Mouse (Mus musculus): ENCODE data around the gene Gpx4. TPM values are rescaled to one million over a fixed set of nuclear protein-coding genes. Genes with fewer than 3 reads are reported as not detected.

The Gpx4 gene
- polyA plus RNA-seq, 1 experiment from 2014 or later = 767 TPM

DNA sequence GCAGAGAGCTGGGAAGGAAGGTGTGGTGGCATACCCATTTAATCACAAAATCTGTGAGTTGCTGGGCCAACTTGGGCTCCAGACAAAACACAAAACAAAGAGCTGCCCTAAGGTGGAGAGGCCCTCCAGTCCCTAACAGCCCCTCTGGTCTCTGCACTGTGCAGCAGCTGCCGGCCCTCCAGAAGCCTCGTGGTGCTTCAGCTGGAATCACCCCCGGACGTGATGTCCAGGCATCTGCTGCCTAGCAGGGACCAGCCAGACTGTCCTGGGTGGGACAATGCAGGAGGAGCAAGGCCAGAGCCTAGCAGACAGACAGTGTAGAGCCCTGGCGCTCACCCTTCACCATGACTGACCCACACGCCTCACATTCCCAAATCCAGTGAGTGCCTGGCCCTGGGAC, 44.6 kb downstream of the Gpx4 start:
- Histone ChIP-seq H3K27me3 (ENCODE audit: insufficient read depth, poor library complexity, severe bottlenecking) (no peaks in the 10 kb centered on the region), H3K9me3 (no peaks in the 10 kb centered on the region), H3K36me3 (peaks cover 14% of the 10 kb centered on the region), H3K27ac (peak overlapping the region; percentile 23; the same call in 1 of the 2 replicates), H3K4me3 (no peak overlapping the region), H3K4me1 (peaks cover 66% of the 10 kb centered on the region)
- no peak for DNase-seq (ENCODE audit: low spot score)
- WGBS = 90% methylated on average over 6 of the region's 6 CpGs

- Histone ChIP-seq H3K4me1 (peaks cover 69% of the 10 kb centered on the region), H3K27me3 (ENCODE audit: insufficient read depth, poor library complexity, severe bottlenecking) (no peaks in the 10 kb centered on the region), H3K4me3 (no peak overlapping the region), H3K36me3 (peaks cover 14% of the 10 kb centered on the region), H3K9me3 (no peaks in the 10 kb centered on the region), H3K27ac (0 out of 2 replicates have a peak overlapping the region, but pooled peaks have one; percentile 38)
- DNase-seq (ENCODE audit: low spot score) = no peak
- 84% methylated on average over 5 of the region's 5 CpGs for WGBS
Measured at GRCm38 (mm10) chr10:80092690-80093089, 45.7 kb downstream of the Gpx4 start.

DNA sequence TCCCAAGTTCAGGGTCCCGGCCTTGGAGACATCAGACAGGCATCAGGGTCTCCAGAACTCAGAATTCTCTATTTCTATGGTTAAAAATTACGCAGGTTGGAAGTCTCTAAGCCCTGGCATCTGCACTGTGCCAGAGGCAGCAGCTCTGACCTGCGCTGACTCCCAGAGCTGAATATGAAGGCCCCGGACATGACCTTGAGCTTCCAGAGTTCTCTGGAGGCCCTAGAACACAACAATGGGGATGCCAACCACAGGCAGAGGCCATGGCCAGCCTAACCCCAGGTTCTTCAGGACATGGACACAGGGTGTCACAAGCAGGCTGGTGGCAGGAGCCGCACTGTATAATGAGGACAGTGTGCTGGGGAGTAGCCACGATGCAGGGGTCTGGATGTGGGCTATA, 47.1 kb downstream of the Gpx4 start:
- no peak overlapping the region for H3K4me3 ChIP-seq
- H3K9me3 ChIP-seq = no peaks in the 10 kb centered on the region
- 89% methylated on average over 6 of the region's 6 CpGs for WGBS
- no peaks in the 10 kb centered on the region for H3K27me3 ChIP-seq (ENCODE audit: insufficient read depth, poor library complexity, severe bottlenecking)
- H3K36me3 ChIP-seq = peaks cover 12% of the 10 kb centered on the region
- no peak for DNase-seq (ENCODE audit: low spot score)
- H3K4me1 ChIP-seq = peaks cover 77% of the 10 kb centered on the region
- peak overlapping the region; percentile 13; the same call in 1 of the 2 replicates for H3K27ac ChIP-seq

- no peak overlapping the region for H3K4me3 ChIP-seq
- H3K27ac ChIP-seq = peak overlapping the region; percentile 13; the same call in 1 of the 2 replicates
- H3K9me3 ChIP-seq = no peaks in the 10 kb centered on the region
- H3K27me3 ChIP-seq (ENCODE audit: insufficient read depth, poor library complexity, severe bottlenecking) = no peaks in the 10 kb centered on the region
- DNase-seq (ENCODE audit: low spot score) = no peak
- WGBS = 74% methylated on average over 3 of the region's 3 CpGs
- H3K4me1 ChIP-seq = peaks cover 78% of the 10 kb centered on the region
- peaks cover 11% of the 10 kb centered on the region; the same call in 1 of the 2 replicates for H3K36me3 ChIP-seq
Measured at GRCm38 (mm10) chr10:80094684-80095083, 47.7 kb downstream of the Gpx4 start.

GRCm38 (mm10) chr10:80095547-80095946, 48.6 kb downstream of the Gpx4 start:
- H3K4me1 ChIP-seq = peaks cover 87% of the 10 kb centered on the region
- H3K4me3 ChIP-seq = no peak overlapping the region
- no peaks in the 10 kb centered on the region for H3K27me3 ChIP-seq (ENCODE audit: insufficient read depth, poor library complexity, severe bottlenecking)
- WGBS = 80% methylated on average over 5 of the region's 5 CpGs
- H3K9me3 ChIP-seq = no peaks in the 10 kb centered on the region
- H3K27ac ChIP-seq = peak overlapping the region; percentile 80; the same call in 1 of the 2 replicates
- no peak for DNase-seq (ENCODE audit: low spot score)
- H3K36me3 ChIP-seq = peaks cover 10% of the 10 kb centered on the region; the same call in 1 of the 2 replicates

- 7% methylated on average over 6 of the region's 7 CpGs for WGBS
- DNase-seq (ENCODE audit: low spot score) = peak; percentile 90
Measured at GRCm38 (mm10) chr10:80097275-80097674, 50.3 kb downstream of the Gpx4 start.

DNA sequence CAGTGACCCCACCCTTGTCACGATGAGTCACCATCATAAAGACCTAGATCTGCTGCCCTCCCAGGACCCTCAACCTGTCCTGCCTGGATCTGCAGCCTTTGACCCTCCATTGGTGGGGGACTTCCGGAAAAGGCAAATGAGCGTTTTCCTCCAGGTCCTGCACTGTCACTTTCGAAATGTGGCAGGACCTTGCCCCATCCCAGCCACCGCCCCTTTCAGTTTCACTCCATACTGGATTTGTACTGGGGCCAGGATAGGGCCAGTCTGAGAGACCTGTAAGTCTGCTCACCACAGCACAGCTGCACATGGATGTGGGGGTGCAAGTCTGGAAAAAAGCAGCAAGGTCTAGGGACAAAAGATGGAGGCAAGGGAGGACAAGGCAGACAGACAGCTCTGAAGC, 51.7 kb downstream of the Gpx4 start:
- Histone ChIP-seq H3K27me3 (ENCODE audit: insufficient read depth, poor library complexity, severe bottlenecking) (no peaks in the 10 kb centered on the region), H3K4me3 (no peak overlapping the region), H3K4me1 (peaks cover 92% of the 10 kb centered on the region), H3K9me3 (no peaks in the 10 kb centered on the region), H3K36me3 (0 out of 2 replicates have a peak, but pooled peaks cover 4% of the 10 kb centered on the region), H3K27ac (0 out of 2 replicates have a peak overlapping the region, but pooled peaks have one; percentile 18)
- DNase-seq (ENCODE audit: low spot score) = no peak
- 80% methylated on average over 5 of the region's 5 CpGs for WGBS

More at GRCm38 (mm10) chr10:80097275-80097674, 50.3 kb downstream of the Gpx4 start:
- Histone ChIP-seq H3K27me3 (ENCODE audit: insufficient read depth, poor library complexity, severe bottlenecking) (no peaks in the 10 kb centered on the region), H3K4me3 (peak overlapping the region; percentile 36), H3K4me1 (peaks cover 96% of the 10 kb centered on the region), H3K27ac (peak overlapping the region; percentile 80), H3K36me3 (0 out of 2 replicates have a peak, but pooled peaks cover 4% of the 10 kb centered on the region), H3K9me3 (no peaks in the 10 kb centered on the region)

DNA sequence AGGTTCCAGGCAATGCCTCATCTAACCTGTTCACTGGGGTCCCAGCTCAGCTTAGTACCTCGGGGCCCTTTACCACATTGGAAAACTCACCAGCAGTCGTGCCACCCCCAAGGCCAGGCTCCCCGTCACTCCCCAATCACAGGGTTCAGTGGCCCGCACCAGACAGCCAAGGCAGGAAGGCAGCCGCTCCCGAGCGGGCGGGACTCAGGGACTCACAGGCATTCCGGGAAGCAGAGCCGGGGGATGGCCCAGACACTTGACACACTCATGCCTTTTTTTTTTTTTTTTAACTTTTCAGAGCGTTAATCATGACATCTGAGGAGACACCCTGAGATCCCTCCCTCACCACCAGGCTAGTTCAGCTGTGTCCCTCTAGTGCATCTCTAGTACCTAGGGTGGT, 54.0 kb downstream of the Gpx4 start:
- DNase-seq (ENCODE audit: low spot score) = no peak
- Histone ChIP-seq H3K9me3 (no peaks in the 10 kb centered on the region), H3K36me3 (0 out of 2 replicates have a peak, but pooled peaks cover 4% of the 10 kb centered on the region), H3K4me3 (peak overlapping the region; percentile 97), H3K27ac (peak overlapping the region; percentile 94), H3K4me1 (peaks cover 75% of the 10 kb centered on the region), H3K27me3 (ENCODE audit: insufficient read depth, poor library complexity, severe bottlenecking) (no peaks in the 10 kb centered on the region)
- WGBS = 40% methylated on average over 11 of the region's 11 CpGs

- Histone ChIP-seq H3K27ac (peak overlapping the region; percentile 94), H3K27me3 (ENCODE audit: insufficient read depth, poor library complexity, severe bottlenecking) (no peaks in the 10 kb centered on the region), H3K4me3 (peak overlapping the region; percentile 97), H3K4me1 (peaks cover 61% of the 10 kb centered on the region), H3K36me3 (0 out of 2 replicates have a peak, but pooled peaks cover 4% of the 10 kb centered on the region), H3K9me3 (no peaks in the 10 kb centered on the region)
- DNase-seq (ENCODE audit: low spot score) = peak; percentile 92
- under 1% methylated on average over 58 of the region's 59 CpGs for WGBS
Measured at GRCm38 (mm10) chr10:80102216-80102915, 55.4 kb downstream of the Gpx4 start.

DNA sequence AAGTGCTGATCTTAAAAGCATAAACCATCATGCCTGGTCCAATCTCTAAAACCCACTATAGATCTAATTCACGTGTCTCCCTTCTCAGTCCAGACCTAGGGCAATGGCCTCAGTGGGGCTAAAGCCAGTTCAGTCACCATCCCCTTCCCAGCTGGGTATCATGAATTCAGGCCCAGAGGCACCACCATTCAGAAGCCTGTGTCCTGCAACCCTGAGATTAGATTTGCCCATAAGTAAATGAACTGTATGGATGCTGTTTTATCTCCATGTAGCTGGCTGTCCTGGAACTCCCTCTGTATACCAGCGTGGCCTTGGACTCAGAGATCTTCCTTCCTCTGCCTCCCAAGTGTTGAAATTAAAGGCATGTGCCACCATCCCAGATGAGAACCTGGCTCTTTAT, 56.1 kb downstream of the Gpx4 start:
- peak overlapping the region; percentile 97 for H3K4me3 ChIP-seq
- no peak for DNase-seq (ENCODE audit: low spot score)
- H3K9me3 ChIP-seq = no peaks in the 10 kb centered on the region
- H3K27ac ChIP-seq = peak overlapping the region; percentile 94
- H3K4me1 ChIP-seq = peaks cover 55% of the 10 kb centered on the region
- H3K36me3 ChIP-seq = 0 out of 2 replicates have a peak, but pooled peaks cover 4% of the 10 kb centered on the region
- 75% methylated on average over 2 of the region's 2 CpGs for WGBS
- H3K27me3 ChIP-seq (ENCODE audit: insufficient read depth, poor library complexity, severe bottlenecking) = no peaks in the 10 kb centered on the region

DNA sequence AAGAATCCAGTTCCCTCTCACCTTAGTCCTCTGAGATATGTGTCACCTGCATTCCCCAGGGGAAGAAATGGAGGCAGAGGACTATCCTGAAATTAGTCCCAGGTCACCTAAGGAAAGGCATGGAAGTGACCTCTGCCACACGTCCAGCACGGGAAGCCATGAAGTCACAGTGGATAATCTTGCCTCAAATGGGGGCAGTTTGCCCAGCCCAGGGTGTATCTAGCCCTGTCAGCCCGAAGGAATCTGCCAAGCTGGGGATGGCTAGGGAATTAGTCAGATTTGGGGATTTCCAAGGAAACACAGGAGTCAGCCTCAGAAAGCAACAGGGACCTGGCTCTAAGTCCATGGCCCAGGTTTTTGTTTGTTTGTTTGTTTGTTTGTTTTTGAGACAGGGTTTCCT, 57.2 kb downstream of the Gpx4 start:
- H3K4me1 ChIP-seq = peaks cover 43% of the 10 kb centered on the region
- DNase-seq (ENCODE audit: low spot score) = no peak
- 76% methylated on average over 3 of the region's 3 CpGs for WGBS

GRCm38 (mm10) chr10:80105460-80105859, 58.5 kb downstream of the Gpx4 start, which contains the start of gene Sbno2:
Gene Sbno2, minus strand, starts transcription at chr10:80105571.
- WGBS = 63% methylated on average over 5 of the region's 5 CpGs
- H3K4me3 ChIP-seq = no peak within 1 kb of the TSS

More for the DNA sequence above, 57.2 kb downstream of the Gpx4 start:
- Histone ChIP-seq H3K27ac (no peak overlapping the region), H3K36me3 (0 out of 2 replicates have a peak, but pooled peaks cover 4% of the 10 kb centered on the region), H3K27me3 (ENCODE audit: insufficient read depth, poor library complexity, severe bottlenecking) (no peaks in the 10 kb centered on the region), H3K4me3 (no peak overlapping the region), H3K9me3 (no peaks in the 10 kb centered on the region)

DNA sequence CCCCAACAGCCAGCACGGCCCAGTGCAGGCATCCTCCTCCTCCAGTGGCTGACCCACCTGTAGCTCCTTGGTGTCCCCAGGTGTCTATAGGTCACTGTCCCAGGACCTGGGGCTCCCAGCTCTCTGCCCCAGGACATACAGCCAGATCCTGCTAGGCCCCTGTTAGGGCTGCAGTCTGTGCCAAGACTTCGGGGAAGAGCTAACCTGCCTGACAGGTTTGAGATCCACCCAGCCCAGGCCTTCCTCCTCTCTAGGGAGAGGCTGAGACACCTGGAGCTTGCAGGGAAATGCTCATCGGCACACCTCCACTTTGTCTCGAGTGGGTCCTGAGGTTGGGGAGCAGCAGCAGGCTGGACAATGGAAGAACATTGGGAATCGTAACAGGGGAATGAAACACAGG, 59.0 kb downstream of the Gpx4 start:
- Histone ChIP-seq H3K4me1 (peaks cover 26% of the 10 kb centered on the region), H3K27me3 (ENCODE audit: insufficient read depth, poor library complexity, severe bottlenecking) (no peaks in the 10 kb centered on the region), H3K27ac (0 out of 2 replicates have a peak overlapping the region, but pooled peaks have one; percentile 25), H3K9me3 (no peaks in the 10 kb centered on the region), H3K36me3 (no peaks in the 10 kb centered on the region), H3K4me3 (no peak overlapping the region)
- no peak for DNase-seq (ENCODE audit: low spot score)
- WGBS = 57% methylated on average over 5 of the region's 5 CpGs

More at GRCm38 (mm10) chr10:80105460-80105859, 58.5 kb downstream of the Gpx4 start, which contains the start of gene Sbno2:
- Histone ChIP-seq H3K4me1 (peaks cover 30% of the 10 kb centered on the region), H3K27ac (0 out of 2 replicates have a peak within 1 kb of the TSS, but pooled peaks have one; percentile 25), H3K36me3 (no peaks in the 10 kb centered on the region), H3K27me3 (ENCODE audit: insufficient read depth, poor library complexity, severe bottlenecking) (no peaks in the 10 kb centered on the region), H3K9me3 (no peaks in the 10 kb centered on the region)
- DNase-seq (ENCODE audit: low spot score) = no peak
